Mouse (Mus musculus): ENCODE data around the gene Pald1. TPM values are rescaled to one million over a fixed set of nuclear protein-coding genes. Genes with fewer than 3 reads are reported as not detected.

Pald1 gene
- total and polyA plus RNA-seq, 3 experiments, result 2.9 to 6.4 TPM; not detected in 1

DNA sequence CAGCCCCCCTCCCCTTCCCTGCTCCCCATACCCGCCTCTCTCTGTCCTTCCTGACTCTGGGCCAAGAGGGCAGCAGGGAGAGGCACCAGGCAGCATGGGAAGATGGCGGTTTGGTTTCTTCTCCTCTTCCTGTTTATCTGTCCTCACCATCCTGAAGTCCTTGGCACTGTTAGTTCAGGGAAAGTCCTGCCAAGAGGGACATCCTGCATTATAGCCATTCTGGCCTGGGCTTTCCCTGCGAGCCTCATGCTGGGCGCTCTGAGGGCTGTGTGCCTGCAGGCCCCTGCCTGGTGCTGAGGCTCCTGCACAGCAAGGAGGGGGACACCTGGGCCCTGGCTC is 10.8 kb downstream of the Pald1 start:
- H3K4me3 ChIP-seq (ENCODE audit: control insufficient read depth in 1 of 2, insufficient read depth in 1 of 2, low read depth in 2 of 2, low read length in 2 of 2), result no peak overlapping the region
- no peaks in the 10 kb centered on the region for H3K36me3 ChIP-seq (ENCODE audit: control insufficient read depth in 1 of 2, insufficient read depth in 2 of 2, low read length in 2 of 2)
- TF ChIP-seq USF2 (IDR thresholded peaks at IDR 0.05; ENCODE audit: borderline replicate concordance in 1 of 2, insufficient read depth in 1 of 2, low read depth in 1 of 2, low read length in 2 of 2) (no peak), RAD21 (IDR thresholded peaks at IDR 0.05; ENCODE audit: low read depth, low read length) (no peak), TAL1 (IDR thresholded peaks at IDR 0.05; ENCODE audit: low read length) (no peak), UBTF (IDR thresholded peaks at IDR 0.05; ENCODE audit: borderline replicate concordance, insufficient read depth, low read depth, low read length) (no peak), ZC3H11A (IDR thresholded peaks at IDR 0.05; ENCODE audit: low read depth, low read length) (no peak), MAX (IDR thresholded peaks at IDR 0.05; ENCODE audit: low read length) (no peak), MXI1 (IDR thresholded peaks at IDR 0.05; ENCODE audit: low read depth, low read length) (no peak), BHLHE40 (IDR thresholded peaks at IDR 0.05; ENCODE audit: borderline replicate concordance, low read depth, low read length) (no peak), MEF2A (IDR thresholded peaks at IDR 0.05; ENCODE audit: extremely low read depth, insufficient replicate concordance, low read depth, low read length, poor library complexity, severe bottlenecking) (no peak), NELFE (IDR thresholded peaks at IDR 0.05; ENCODE audit: low read depth, low read length) (no peak), CHD1 (IDR thresholded peaks at IDR 0.05; ENCODE audit: low read depth, low read length) (no peak), HCFC1 (IDR thresholded peaks at IDR 0.05; ENCODE audit: low read depth, low read length) (no peak), MAFK (IDR thresholded peaks at IDR 0.05; ENCODE audit: borderline replicate concordance, low read depth, low read length) (no peak), ZKSCAN1 (IDR thresholded peaks at IDR 0.05; ENCODE audit: low read depth, low read length) (no peak), POLR2AphosphoS5 (IDR thresholded peaks at IDR 0.05; ENCODE audit: borderline replicate concordance, low read depth, low read length) (no peak), KAT2A (conservative IDR thresholded peaks at IDR 0.05; ENCODE audit: low read depth, low read length) (no peak), EP300 (IDR thresholded peaks at IDR 0.05; ENCODE audit: low read depth in 1 of 2, low read length in 2 of 2) (no peak), CTCF (IDR thresholded peaks at IDR 0.05 in 2 of 3, conservative IDR thresholded peaks at IDR 0.05 in 1 of 3; ENCODE audit: control insufficient read depth in 1 of 3, insufficient read depth in 1 of 3, low read depth in 2 of 3, low read length in 3 of 3, poor library complexity in 1 of 3, severe bottlenecking in 1 of 3) (no peak)
- no peaks in the 10 kb centered on the region for H3K9me3 ChIP-seq (replicated peaks; ENCODE audit: insufficient read depth, low read length)
- H3K4me1 ChIP-seq (ENCODE audit: control insufficient read depth in 1 of 2, insufficient read depth in 2 of 2, low read length in 2 of 2), result no peaks in the 10 kb centered on the region
- H3K27ac ChIP-seq (ENCODE audit: control insufficient read depth, low read depth, low read length), result no peak overlapping the region
- DNase-seq (ENCODE audit: low read depth, low spot score), result no peak
- no peaks in the 10 kb centered on the region for H3K79me2 ChIP-seq (ENCODE audit: control insufficient read depth, insufficient read depth, low read length, poor library complexity)
- H3K9ac ChIP-seq (ENCODE audit: control insufficient read depth, low read depth, low read length, poor library complexity, severe bottlenecking), result no peak overlapping the region
- no peaks in the 10 kb centered on the region for H3K27me3 ChIP-seq (ENCODE audit: control insufficient read depth in 1 of 2, insufficient read depth in 2 of 2, low read length in 2 of 2)

DNA sequence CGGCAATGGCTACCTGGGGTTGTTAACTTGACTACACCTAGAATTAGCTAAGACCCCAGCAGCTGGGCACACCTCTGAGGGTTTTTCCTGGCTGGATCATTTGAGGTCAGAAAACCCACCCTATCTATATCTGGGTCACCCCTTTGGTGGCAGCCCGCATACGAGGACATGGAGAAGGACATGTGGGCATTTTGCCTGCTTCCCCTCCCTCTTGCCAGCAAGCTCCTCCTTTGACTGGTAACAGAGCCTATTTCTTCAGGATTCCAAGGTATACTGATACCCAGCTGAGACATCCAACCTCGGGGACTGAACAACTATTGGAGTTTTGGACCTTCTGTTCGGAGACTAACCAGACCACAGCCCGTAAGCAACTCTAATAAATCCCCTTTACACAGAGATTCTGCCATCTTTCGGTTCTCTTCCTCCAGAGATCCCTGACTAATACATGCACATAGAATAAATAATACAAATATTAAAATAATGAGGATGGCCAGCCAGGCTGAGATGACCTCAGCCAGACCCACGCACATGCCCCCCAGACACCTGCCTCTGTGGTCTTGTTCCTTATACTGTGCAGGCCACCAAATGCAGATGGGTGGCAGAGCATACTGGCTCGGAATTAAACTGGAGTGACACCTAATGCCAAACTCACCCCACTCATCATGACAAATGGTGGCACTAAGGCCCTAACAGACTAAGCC is 11.3 kb downstream of the Pald1 start:
- Histone ChIP-seq H3K4me1 (ENCODE audit: control insufficient read depth in 1 of 2, insufficient read depth in 2 of 2, low read length in 2 of 2) (no peaks in the 10 kb centered on the region), H3K27ac (ENCODE audit: control insufficient read depth, low read depth, low read length) (no peak overlapping the region), H3K4me3 (ENCODE audit: control insufficient read depth in 1 of 2, insufficient read depth in 1 of 2, low read depth in 2 of 2, low read length in 2 of 2) (no peak overlapping the region), H3K9ac (ENCODE audit: control insufficient read depth, low read depth, low read length, poor library complexity, severe bottlenecking) (no peak overlapping the region), H3K79me2 (ENCODE audit: control insufficient read depth, insufficient read depth, low read length, poor library complexity) (no peaks in the 10 kb centered on the region), H3K36me3 (ENCODE audit: control insufficient read depth in 1 of 2, insufficient read depth in 2 of 2, low read length in 2 of 2) (no peaks in the 10 kb centered on the region), H3K9me3 (replicated peaks; ENCODE audit: insufficient read depth, low read length) (no peaks in the 10 kb centered on the region), H3K27me3 (ENCODE audit: control insufficient read depth in 1 of 2, insufficient read depth in 2 of 2, low read length in 2 of 2) (no peaks in the 10 kb centered on the region)
- DNase-seq (ENCODE audit: low read depth, low spot score), result no peak
- no peak for TF ChIP-seq EP300 (IDR thresholded peaks at IDR 0.05; ENCODE audit: low read depth in 1 of 2, low read length in 2 of 2)
- TF ChIP-seq MAZ (IDR thresholded peaks at IDR 0.05; ENCODE audit: low read depth, low read length), result no peak
- no peak for TF ChIP-seq MAX (IDR thresholded peaks at IDR 0.05; ENCODE audit: low read length)
- TF ChIP-seq ZNF384 (IDR thresholded peaks at IDR 0.05; ENCODE audit: low read depth, low read length), result no peak
- no peak for TF ChIP-seq CHD1 (IDR thresholded peaks at IDR 0.05; ENCODE audit: low read depth, low read length)
- TF ChIP-seq TAL1 (IDR thresholded peaks at IDR 0.05; ENCODE audit: low read length), result no peak
- TF ChIP-seq CTCF (IDR thresholded peaks at IDR 0.05 in 2 of 3, conservative IDR thresholded peaks at IDR 0.05 in 1 of 3; ENCODE audit: control insufficient read depth in 1 of 3, insufficient read depth in 1 of 3, low read depth in 2 of 3, low read length in 3 of 3, poor library complexity in 1 of 3, severe bottlenecking in 1 of 3), result no peak
- no peak for TF ChIP-seq KAT2A (conservative IDR thresholded peaks at IDR 0.05; ENCODE audit: low read depth, low read length)
- no peak for TF ChIP-seq RAD21 (IDR thresholded peaks at IDR 0.05; ENCODE audit: low read depth, low read length)
- no peak for TF ChIP-seq UBTF (IDR thresholded peaks at IDR 0.05; ENCODE audit: borderline replicate concordance, insufficient read depth, low read depth, low read length)
- TF ChIP-seq GABPA (IDR thresholded peaks at IDR 0.05; ENCODE audit: low read depth, low read length), result no peak
- TF ChIP-seq BHLHE40 (IDR thresholded peaks at IDR 0.05; ENCODE audit: borderline replicate concordance, low read depth, low read length), result no peak
- no peak for TF ChIP-seq GATA1 (IDR thresholded peaks at IDR 0.05; ENCODE audit: low read depth, low read length)
- no peak for TF ChIP-seq ZKSCAN1 (IDR thresholded peaks at IDR 0.05; ENCODE audit: low read depth, low read length)
- no peak for TF ChIP-seq MXI1 (IDR thresholded peaks at IDR 0.05; ENCODE audit: low read depth, low read length)
- TF ChIP-seq E2F4 (IDR thresholded peaks at IDR 0.05; ENCODE audit: borderline replicate concordance, low read depth, low read length), result no peak
- TF ChIP-seq MYC (IDR thresholded peaks at IDR 0.05; ENCODE audit: low read depth, low read length), result no peak
- TF ChIP-seq HCFC1 (IDR thresholded peaks at IDR 0.05; ENCODE audit: low read depth, low read length), result no peak
- no peak for TF ChIP-seq ZC3H11A (IDR thresholded peaks at IDR 0.05; ENCODE audit: low read depth, low read length)

Data from MEL (cell line).